Mouse (Mus musculus): Measurements from ENCODE around the gene Ddx28.
A peak's percentile ranks its signal among the peaks of the same experiment; 100 is the strongest.

The Ddx28 gene

DNA sequence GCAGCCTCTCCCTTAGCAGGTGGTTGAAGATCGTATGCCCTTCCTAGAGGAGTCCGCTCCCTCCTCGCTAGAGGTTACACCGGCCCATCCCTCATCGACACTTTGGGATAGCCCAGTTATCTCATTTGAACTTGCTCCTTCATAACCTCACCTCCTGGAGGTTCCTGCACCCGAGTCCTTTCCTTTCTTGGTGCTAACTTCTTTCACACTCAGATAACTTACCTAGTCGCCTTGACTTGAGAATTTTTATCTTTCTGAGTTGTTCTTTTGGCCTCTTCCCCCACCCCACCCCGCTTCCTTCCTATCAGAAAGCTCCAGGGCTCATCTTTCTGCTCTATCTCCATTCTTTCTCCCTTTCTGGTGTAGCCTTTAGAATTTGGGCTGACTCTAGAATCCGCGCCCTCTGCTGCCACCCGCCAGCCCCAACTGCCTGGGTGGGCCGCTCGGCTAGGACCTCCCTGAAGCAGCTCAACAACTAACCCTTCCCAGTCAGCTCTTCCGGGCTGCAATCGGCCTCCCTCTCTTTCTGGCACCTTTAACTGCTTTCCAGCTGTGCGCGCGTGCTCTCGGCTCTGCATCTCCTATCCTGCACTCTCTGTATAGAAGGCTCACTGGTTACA is 44.9 kb downstream of the Ddx28 start:
- DNase-seq (ENCODE audit: low read depth, low spot score): no peak

- peak; percentile 48 for DNase-seq (ENCODE audit: low read depth, low spot score)
These were observed 45.8 kb downstream of the Ddx28 start, which contains the start of gene Slc12a4 for GRCm38 (mm10) chr8:105965905-105966341. Gene Slc12a4, minus strand, starts transcription at chr8:105966097.

GRCm38 (mm10) chr8:105965266-105965904 is 46.3 kb downstream of the Ddx28 start:
- no peak for DNase-seq (ENCODE audit: low read depth, low spot score)

GRCm38 (mm10) chr8:105964506-105965265 is 47.0 kb downstream of the Ddx28 start:
- DNase-seq (ENCODE audit: low read depth, low spot score): no peak

DNA sequence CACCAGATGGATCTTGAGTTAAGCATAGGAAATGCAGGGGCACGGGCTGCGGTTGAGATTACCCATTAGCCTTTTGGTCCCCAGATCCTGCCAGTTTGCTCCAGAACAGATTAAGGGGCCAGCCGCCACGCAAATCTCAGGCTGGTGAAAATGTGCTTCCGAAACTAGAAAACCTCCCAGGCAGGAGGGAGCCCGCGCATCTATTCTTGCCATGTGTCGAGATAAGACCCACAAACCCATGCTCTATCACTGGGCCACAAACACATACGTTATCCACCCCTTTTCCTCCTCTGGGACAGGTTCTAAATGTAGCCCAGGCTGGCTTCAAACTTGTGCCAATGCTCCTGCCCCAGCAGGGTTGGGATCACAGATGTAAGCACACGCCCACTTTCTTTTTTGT is 50.1 kb downstream of the Ddx28 start:
- no peak for DNase-seq (ENCODE audit: low read depth, low spot score)

DNA sequence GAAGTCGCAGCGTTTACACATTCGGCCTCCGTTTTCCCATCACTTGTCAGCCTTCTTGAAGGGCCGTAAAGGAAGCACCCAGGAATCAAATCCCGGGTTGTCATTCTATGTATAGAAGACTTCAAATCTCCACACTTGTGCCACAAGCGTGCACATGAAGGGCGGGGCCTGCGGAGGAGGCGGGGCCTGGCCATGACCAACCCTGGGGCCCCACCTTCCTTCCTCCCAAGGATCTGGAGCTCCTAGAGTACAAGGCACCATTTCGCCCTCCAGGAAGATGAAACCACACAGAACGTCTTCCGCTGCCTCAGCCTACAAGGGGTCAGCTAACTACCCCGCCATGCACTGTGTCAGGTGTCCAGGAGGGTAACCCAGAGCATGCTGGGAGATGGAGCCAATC is 50.6 kb downstream of the Ddx28 start:
- DNase-seq (ENCODE audit: low read depth, low spot score): no peak
